17 mouse cellular contexts compared by ENCODE assay signal in the genomic region with DNA sequence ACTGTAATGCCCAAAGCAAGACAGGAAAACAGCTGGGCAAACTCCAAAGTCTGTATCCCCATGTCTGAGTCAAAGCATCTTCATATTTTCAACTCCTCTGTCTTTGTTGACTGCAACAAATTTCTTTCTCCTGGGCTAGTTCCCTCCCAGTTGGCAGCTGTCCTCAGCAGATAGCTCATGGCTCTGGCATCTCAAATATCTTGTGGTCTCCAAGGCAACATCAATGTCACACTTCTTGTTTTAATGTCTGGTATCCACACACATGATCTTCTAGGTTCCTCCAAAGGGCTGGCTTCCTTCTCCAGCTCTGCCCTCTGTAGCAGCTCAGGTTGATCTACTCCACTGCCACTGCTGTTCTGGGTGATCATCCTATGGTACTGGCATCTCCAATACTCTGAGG.
"Had no signal": no experiment of that assay in that cellular context is flagged by ENCODE, and none has a peak within 500 bp of the region (broad histone marks: within the 10 kb centered on the region; RNA-seq: fewer than 3 reads in every experiment).

No protein-coding gene starts in this region.

- H3K4me3 ChIP-seq: neural tube, embryonic 12.5 days; neural tube, embryonic 13.5 days; neural tube, embryonic 15.5 days; stomach, embryonic 15.5 days had no signal

- H3K27me3 ChIP-seq: neural tube, embryonic 12.5 days; neural tube, embryonic 13.5 days; neural tube, embryonic 15.5 days; stomach, embryonic 15.5 days had no signal

- H3K4me2 ChIP-seq: neural tube, embryonic 12.5 days; neural tube, embryonic 13.5 days; neural tube, embryonic 15.5 days; stomach, embryonic 15.5 days had no signal

- DNase-seq: retina, postnatal 1 day; right cerebral cortex, adult 18-20 months; right cerebral cortex, postnatal 14 days; right cerebral cortex, postnatal 25 days; right cerebral cortex, postnatal 4 days; spleen, adult 18-20 months; thymus, adult 18-20 months; thymus, adult 2 months; thymus, postnatal 14 days; thymus, postnatal 25 days; thymus, postnatal 36 days; thymus, postnatal 4 days had no signal

- H3K36me3 ChIP-seq: neural tube, embryonic 12.5 days; neural tube, embryonic 13.5 days; neural tube, embryonic 15.5 days; stomach, embryonic 15.5 days had no signal

- H3K9me3 ChIP-seq: neural tube, embryonic 12.5 days; neural tube, embryonic 13.5 days; neural tube, embryonic 15.5 days; stomach, embryonic 15.5 days had no signal

- H3K9ac ChIP-seq: neural tube, embryonic 12.5 days; neural tube, embryonic 13.5 days; neural tube, embryonic 15.5 days; stomach, embryonic 15.5 days had no signal

- H3K27ac ChIP-seq: neural tube, embryonic 12.5 days; neural tube, embryonic 13.5 days; neural tube, embryonic 15.5 days; stomach, embryonic 15.5 days; stomach, postnatal 0 days had no signal

- H3K4me1 ChIP-seq: neural tube, embryonic 12.5 days; neural tube, embryonic 13.5 days; neural tube, embryonic 15.5 days; stomach, embryonic 15.5 days had no signal
